Mouse (Mus musculus): Measurements from ENCODE around the gene Gm10642. TPM values are rescaled to one million over a fixed set of nuclear protein-coding genes. Genes with fewer than 3 reads are reported as not detected.

Gm10642 gene
- total and polyA plus RNA-seq, 3 experiments: 0.13 to 2.1 TPM; not detected in 1

DNA sequence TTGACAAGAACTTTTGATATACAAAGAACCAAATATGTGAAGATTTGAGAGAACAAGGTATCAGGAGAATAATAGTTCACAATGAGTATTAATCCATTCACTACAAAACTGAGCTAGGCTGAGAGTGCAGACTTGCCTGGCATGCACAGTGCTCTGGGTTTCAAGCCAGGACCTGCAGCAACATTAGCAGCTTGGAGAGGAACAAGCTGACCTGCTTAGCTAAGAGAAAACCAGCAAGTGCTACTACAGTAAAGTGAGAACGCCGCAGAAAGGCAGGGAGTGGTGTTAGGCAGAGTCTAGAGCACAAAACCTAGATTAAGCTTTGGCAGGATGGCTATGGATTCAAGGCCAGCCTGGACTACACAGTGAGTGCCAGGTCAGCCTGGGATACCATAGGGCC is 26.3 kb upstream of the Gm10642 start:
- in situ Hi-C loops (cut with MboI; ENCODE audit: low pct_ligation_motif_present, low pct_unique_long_range_greater_than_20kb, low sequenced_read_pairs): no loop called here
- DNase-seq (ENCODE audit: extremely low read depth): no peak
- TF ChIP-seq BHLHE40 (IDR thresholded peaks at IDR 0.05; ENCODE audit: low read depth, low read length): no peak
- TF ChIP-seq USF2 (conservative IDR thresholded peaks at IDR 0.05; ENCODE audit: low read depth, low read length): no peak
- TF ChIP-seq MAZ (IDR thresholded peaks at IDR 0.05; ENCODE audit: low read depth, low read length): no peak
- TF ChIP-seq CHD2 (IDR thresholded peaks at IDR 0.05; ENCODE audit: low read length): no peak
- no peak for TF ChIP-seq MAFK (IDR thresholded peaks at IDR 0.05; ENCODE audit: insufficient replicate concordance, low read length)
- no peak for TF ChIP-seq SIN3A (IDR thresholded peaks at IDR 0.05; ENCODE audit: low read length)
- TF ChIP-seq GABPA (IDR thresholded peaks at IDR 0.05; ENCODE audit: insufficient replicate concordance, low read depth, low read length): no peak
- TF ChIP-seq ZMIZ1 (IDR thresholded peaks at IDR 0.05; ENCODE audit: low read depth, low read length): no peak
- TF ChIP-seq MEF2A (IDR thresholded peaks at IDR 0.05; ENCODE audit: borderline replicate concordance, low read depth, low read length): no peak
- TF ChIP-seq NRF1 (IDR thresholded peaks at IDR 0.05; ENCODE audit: low read depth, low read length): no peak
- no peak for TF ChIP-seq UBTF (IDR thresholded peaks at IDR 0.05; ENCODE audit: low read depth, low read length)
- no peak for TF ChIP-seq ZNF384 (IDR thresholded peaks at IDR 0.05; ENCODE audit: low read depth, low read length)
- no peak for TF ChIP-seq SMC3 (IDR thresholded peaks at IDR 0.05; ENCODE audit: low read depth, low read length)
- no peak for TF ChIP-seq RCOR1 (conservative IDR thresholded peaks at IDR 0.05; ENCODE audit: low read depth, low read length)
- TF ChIP-seq E2F4 (IDR thresholded peaks at IDR 0.05; ENCODE audit: insufficient replicate concordance, low read depth, low read length): no peak
- TF ChIP-seq MYC (IDR thresholded peaks at IDR 0.05; ENCODE audit: low read depth, low read length): no peak
- TF ChIP-seq HCFC1 (IDR thresholded peaks at IDR 0.05; ENCODE audit: low read depth, low read length): no peak
- no peak for TF ChIP-seq ZKSCAN1 (IDR thresholded peaks at IDR 0.05; ENCODE audit: borderline replicate concordance, low read depth, low read length)
- no peak for TF ChIP-seq ETS1 (conservative IDR thresholded peaks at IDR 0.05; ENCODE audit: low read depth, low read length)

GRCm38 (mm10) chr9:70631665-70632064 is 24.4 kb upstream of the Gm10642 start:
- Histone ChIP-seq H3K9ac (ENCODE audit: insufficient read depth, low read depth) (no peak overlapping the region), H3K27me3 (replicated peaks) (no peaks in the 10 kb centered on the region), H3K36me3 (replicated peaks in 1 of 2; ENCODE audit: control insufficient read depth in 1 of 2, insufficient read depth in 1 of 2, low read length in 1 of 2) (peaks cover 0 to 14% of the 10 kb centered on the region in 2 experiments), H3K9me3 (replicated peaks; ENCODE audit: low read length) (no peaks in the 10 kb centered on the region), H3K27ac (ENCODE audit: insufficient read depth, low read depth) (no peak overlapping the region), H3K79me2 (replicated peaks; ENCODE audit: control insufficient read depth, extremely low read depth, insufficient read depth, poor library complexity, severe bottlenecking) (no peaks in the 10 kb centered on the region), H3K4me3 (replicated peaks in 1 of 3; ENCODE audit: low read depth in 2 of 3, low read length in 2 of 3, poor library complexity in 1 of 3) (no peak overlapping the region), H3K4me2 (ENCODE audit: insufficient read depth, low read depth, poor library complexity, severe bottlenecking) (peak overlapping the region; percentile 60; the same call in 1 of the 2 replicates), H3K4me1 (ENCODE audit: control insufficient read depth in 1 of 2, insufficient read depth in 2 of 2) (peaks cover 0 to 32% of the 10 kb centered on the region in 2 experiments; a peak in 2 of 4 replicates)
- peak; percentile 79 for DNase-seq (ENCODE audit: extremely low read depth)
- in situ Hi-C loops (cut with MboI; ENCODE audit: low pct_ligation_motif_present, low pct_unique_long_range_greater_than_20kb, low sequenced_read_pairs) (no loop called here), dilution Hi-C loops (cut with MboI; ENCODE audit: extremely low pct_ligation_motif_present, extremely low pct_unique_long_range_greater_than_20kb, low sequenced_read_pairs) (no loop called here)
- TF ChIP-seq MXI1 (IDR thresholded peaks at IDR 0.05; ENCODE audit: low read depth, low read length) (peak; percentile 92), TBP (conservative IDR thresholded peaks at IDR 0.05; ENCODE audit: low read depth, low read length) (no peak), KAT2A (IDR thresholded peaks at IDR 0.05; ENCODE audit: insufficient replicate concordance, low read length) (no peak), POLR2A (IDR thresholded peaks at IDR 0.05; ENCODE audit: low read depth, low read length) (no peak), TCF12 (IDR thresholded peaks at IDR 0.05; ENCODE audit: low read depth, low read length) (0 out of 2 replicates have a peak, but pooled peaks have one; percentile 28), ZMIZ1 (IDR thresholded peaks at IDR 0.05; ENCODE audit: low read depth, low read length) (no peak), MAX (IDR thresholded peaks at IDR 0.05; ENCODE audit: low read length) (peak; percentile 88), SIN3A (IDR thresholded peaks at IDR 0.05; ENCODE audit: low read length) (peak; percentile 77), ELF1 (IDR thresholded peaks at IDR 0.05; ENCODE audit: low read depth, low read length) (no peak), PAX5 (IDR thresholded peaks at IDR 0.05; ENCODE audit: low read length) (no peak), MYC (IDR thresholded peaks at IDR 0.05; ENCODE audit: low read depth, low read length) (peak; percentile 90), RCOR1 (conservative IDR thresholded peaks at IDR 0.05; ENCODE audit: low read depth, low read length) (no peak), ZNF384 (IDR thresholded peaks at IDR 0.05; ENCODE audit: low read depth, low read length) (peak; percentile 64), MEF2A (IDR thresholded peaks at IDR 0.05; ENCODE audit: borderline replicate concordance, low read depth, low read length) (no peak), IRF4 (IDR thresholded peaks at IDR 0.05; ENCODE audit: low read depth, low read length) (peak; percentile 77), UBTF (IDR thresholded peaks at IDR 0.05; ENCODE audit: low read depth, low read length) (no peak), SMC3 (IDR thresholded peaks at IDR 0.05; ENCODE audit: low read depth, low read length) (no peak), NELFE (IDR thresholded peaks at IDR 0.05; ENCODE audit: low read depth, low read length) (no peak), USF2 (conservative IDR thresholded peaks at IDR 0.05; ENCODE audit: low read depth, low read length) (no peak), ZKSCAN1 (IDR thresholded peaks at IDR 0.05; ENCODE audit: borderline replicate concordance, low read depth, low read length) (no peak), CHD1 (IDR thresholded peaks at IDR 0.05; ENCODE audit: low read depth, low read length) (no peak), JUND (conservative IDR thresholded peaks at IDR 0.05; ENCODE audit: low read depth, low read length) (peak; percentile 58; the same call in 1 of the 2 replicates), CTCF (conservative IDR thresholded peaks at IDR 0.05 in 1 of 2, IDR thresholded peaks at IDR 0.05 in 1 of 2; ENCODE audit: low read depth in 2 of 2, low read length in 2 of 2) (no peak)

More for the DNA sequence above, 26.3 kb upstream of the Gm10642 start:
- Histone ChIP-seq H3K27me3 (replicated peaks) (no peaks in the 10 kb centered on the region), H3K4me2 (ENCODE audit: insufficient read depth, low read depth, poor library complexity, severe bottlenecking) (no peak overlapping the region), H3K27ac (ENCODE audit: insufficient read depth, low read depth) (no peak overlapping the region), H3K9me3 (replicated peaks; ENCODE audit: low read length) (no peaks in the 10 kb centered on the region), H3K79me2 (replicated peaks; ENCODE audit: control insufficient read depth, extremely low read depth, insufficient read depth, poor library complexity, severe bottlenecking) (no peaks in the 10 kb centered on the region), H3K36me3 (replicated peaks in 1 of 2; ENCODE audit: control insufficient read depth in 1 of 2, insufficient read depth in 1 of 2, low read length in 1 of 2) (peaks cover 0 to 22% of the 10 kb centered on the region in 2 experiments), H3K4me3 (replicated peaks in 1 of 3; ENCODE audit: low read depth in 2 of 3, low read length in 2 of 3, poor library complexity in 1 of 3) (no peak overlapping the region), H3K4me1 (ENCODE audit: control insufficient read depth in 1 of 2, insufficient read depth in 2 of 2) (peaks cover 0 to 44% of the 10 kb centered on the region in 2 experiments; a peak in 2 of 4 replicates), H3K9ac (ENCODE audit: insufficient read depth, low read depth) (no peak overlapping the region)
- dilution Hi-C loops (cut with MboI; ENCODE audit: extremely low pct_ligation_motif_present, extremely low pct_unique_long_range_greater_than_20kb, low sequenced_read_pairs): no loop called here
